In genomic region chr8:70833018-70833482, GRCm38 (mm10) we compare ENCODE assay signal across 9 mouse cellular contexts. TPM values are rescaled to one million over a fixed set of nuclear protein-coding genes. Genes with fewer than 3 reads are reported as not detected.
DNase-seq lines count a peak whose midpoint lies in the region; ATAC-seq and TF ChIP-seq lines count a peak whose summit lies in the region.
"Had no signal": no experiment of that assay in that cellular context is flagged by ENCODE, and none has a peak within 500 bp of the region (broad histone marks: within the 10 kb centered on the region; RNA-seq: fewer than 3 reads in every experiment).

No protein-coding gene starts in this region.

- no peak overlapping the region for H3K4me3 ChIP-seq in heart, postnatal 0 days (ENCODE audit: low read depth, low read length)
- H3K4me3 ChIP-seq in lung, adult 2 months (replicated peaks; ENCODE audit: extremely low read depth, low read depth, low read length) = no peak overlapping the region
- H3K4me3 ChIP-seq: erythroblast, embryonic 14.5 days had no signal

- TF ChIP-seq EP300 in heart, postnatal 0 days (IDR thresholded peaks at IDR 0.05; ENCODE audit: low read depth) = no peak

- peak; percentile 35; the same call in 1 of the 2 replicates for TF ChIP-seq POLR2A in lung, adult 2 months (IDR thresholded peaks at IDR 0.05; ENCODE audit: borderline replicate concordance, extremely low read depth, low read depth, low read length)

- H3K9ac ChIP-seq in heart, postnatal 0 days (replicated peaks; ENCODE audit: low read depth, low read length) = peak overlapping the region; percentile 1; the same call in 1 of the 2 replicates

- no peak for TF ChIP-seq CTCF in heart, postnatal 0 days (IDR thresholded peaks at IDR 0.05; ENCODE audit: low read depth)
- TF ChIP-seq CTCF in lung, adult 2 months (IDR thresholded peaks at IDR 0.05; ENCODE audit: insufficient read depth, low read length) = no peak

- peaks cover 17% of the 10 kb centered on the region for H3K4me1 ChIP-seq in heart, postnatal 0 days (ENCODE audit: control insufficient read depth, insufficient read depth)
- H3K4me1 ChIP-seq in lung, adult 2 months (ENCODE audit: control insufficient read depth, insufficient read depth, low read length) = no peaks in the 10 kb centered on the region

- H3K36me3 ChIP-seq in heart, postnatal 0 days (replicated peaks; ENCODE audit: control insufficient read depth, insufficient read depth, low read length) = peaks cover 16% of the 10 kb centered on the region; the same call in 1 of the 2 replicates

- no peak overlapping the region for H3K4me2 ChIP-seq in heart, postnatal 0 days (ENCODE audit: low read depth, low read length)

- ATAC-seq in heart, postnatal 0 days (ENCODE audit: insufficient read depth, low read depth) = 0 out of 2 replicates have a peak, but pooled peaks have one; percentile 1

- peak overlapping the region; percentile 90 for H3K27ac ChIP-seq in heart, postnatal 0 days (ENCODE audit: low read depth)

- H3K27me3 ChIP-seq in heart, postnatal 0 days (ENCODE audit: control insufficient read depth, insufficient read depth, low read length) = no peaks in the 10 kb centered on the region

- H3K9me3 ChIP-seq in heart, postnatal 0 days (replicated peaks; ENCODE audit: control insufficient read depth, low read length) = no peaks in the 10 kb centered on the region

- 45% methylated on average over 9 of the region's 9 CpGs for WGBS in heart, postnatal 0 days
- WGBS in lung, adult 2 months = 38% methylated on average over 9 of the region's 9 CpGs

- DNase-seq in adrenal gland, postnatal 14 days = peak; percentile 55
- DNase-seq in adrenal gland, postnatal 4 days (ENCODE audit: low spot score in 2 of 2) = no peak
- peak; percentile 52 for DNase-seq in 416B (ENCODE audit: low read depth)
- no peak for DNase-seq in heart, postnatal 0 days (ENCODE audit: low spot score)
- peak; percentile 39 for DNase-seq in lung, adult 2 months
- peak; percentile 58 for DNase-seq in thymus, postnatal 4 days
- no peak for DNase-seq in frontal cortex, postnatal 10 days (ENCODE audit: low spot score in 2 of 2)
- no peak for DNase-seq in right cerebral cortex, postnatal 25 days

RNA-seq across cellular contexts. Expression of gene Arrdc2, which starts 6.5 kb away (rescaled TPM):
- 12.5 and 15.8 TPM in 2 replicates for total RNA-seq in adrenal gland, postnatal 14 days (2021)
- total RNA-seq in adrenal gland, postnatal 4 days (2021) = 10 to 100 TPM; 14.6 to 15.7 TPM
- total RNA-seq in heart, postnatal 0 days (2014; rRNA removed; ENCODE audit: low replicate concordance) = 4.5 and 38.1 TPM in 2 replicates
- polyA plus RNA-seq in heart, postnatal 0 days (2015; fragmentation: Nextera tagmentation; extraction: Ambion mirVana) = 3.0 and 3.6 TPM in 2 replicates
- 50.3 and 78.3 TPM in 2 replicates for polyA plus RNA-seq in lung, adult 2 months (2012; rRNA removed)

RNA-seq across cellular contexts. Expression of gene Il12rb1, which starts 24.8 kb away (rescaled TPM):
- 0.34 TPM in 1 of 2 replicates, not detected in the other for total RNA-seq in adrenal gland, postnatal 14 days (2021)
- under 1 TPM; 0.22 to 0.37 TPM for total RNA-seq in adrenal gland, postnatal 4 days (2021)
- total RNA-seq in heart, postnatal 0 days (2014; rRNA removed; ENCODE audit: low replicate concordance) = 0.08 TPM in 1 of 2 replicates, not detected in the other
- not detected in 2 replicates for polyA plus RNA-seq in heart, postnatal 0 days (2015; fragmentation: Nextera tagmentation; extraction: Ambion mirVana)
- polyA plus RNA-seq in lung, adult 2 months (2012; rRNA removed) = 0.86 and 1.5 TPM in 2 replicates

RNA-seq across cellular contexts. Expression of gene Mast3, which starts 28.2 kb away (rescaled TPM):
- total RNA-seq in adrenal gland, postnatal 14 days (2021) = 22.9 and 28.2 TPM in 2 replicates
- 10 to 100 TPM; 34.5 to 40.9 TPM for total RNA-seq in adrenal gland, postnatal 4 days (2021)
- total RNA-seq in heart, postnatal 0 days (2014; rRNA removed; ENCODE audit: low replicate concordance) = 3.0 and 5.6 TPM in 2 replicates
- polyA plus RNA-seq in heart, postnatal 0 days (2015; fragmentation: Nextera tagmentation; extraction: Ambion mirVana) = 2.3 and 3.2 TPM in 2 replicates
- 84.2 and 87.0 TPM in 2 replicates for polyA plus RNA-seq in lung, adult 2 months (2012; rRNA removed)

RNA-seq across cellular contexts. Expression of gene Kcnn1, which starts 30.0 kb away (rescaled TPM):
- 2.9 and 3.8 TPM in 2 replicates for total RNA-seq in adrenal gland, postnatal 14 days (2021)
- total RNA-seq in adrenal gland, postnatal 4 days (2021) = 1 to 10 TPM; 1.4 to 2.1 TPM
- 7.5 and 25.2 TPM in 2 replicates for total RNA-seq in heart, postnatal 0 days (2014; rRNA removed; ENCODE audit: low replicate concordance)
- polyA plus RNA-seq in heart, postnatal 0 days (2015; fragmentation: Nextera tagmentation; extraction: Ambion mirVana) = 3.4 TPM in 2 replicates
- polyA plus RNA-seq in lung, adult 2 months (2012; rRNA removed) = 3.4 and 5.0 TPM in 2 replicates

RNA-seq across cellular contexts. Expression of gene Ccdc124, which starts 40.7 kb away (rescaled TPM):
- 52.2 and 52.9 TPM in 2 replicates for total RNA-seq in adrenal gland, postnatal 14 days (2021)
- 10 to 100 TPM; 36.8 to 38.6 TPM for total RNA-seq in adrenal gland, postnatal 4 days (2021)
- 12.6 and 32.0 TPM in 2 replicates for total RNA-seq in heart, postnatal 0 days (2014; rRNA removed; ENCODE audit: low replicate concordance)
- 77.9 and 79.5 TPM in 2 replicates for polyA plus RNA-seq in heart, postnatal 0 days (2015; fragmentation: Nextera tagmentation; extraction: Ambion mirVana)
- 43.8 and 48.0 TPM in 2 replicates for polyA plus RNA-seq in lung, adult 2 months (2012; rRNA removed)

Comparison
In these comparisons a context has a peak if more than half of its experiments do, and no peak if none do; other contexts are left out.
1. DNase-seq: peak in adrenal gland, postnatal 14 days (single experiment), 416B (single experiment), lung, adult 2 months (single experiment) and thymus, postnatal 4 days (single experiment); none in adrenal gland, postnatal 4 days (0 of 2), heart, postnatal 0 days (single experiment), frontal cortex, postnatal 10 days (0 of 2) and right cerebral cortex, postnatal 25 days (single experiment).